Mouse (Mus musculus): ENCODE measurements around the gene Rab31.

Rab31 gene

GRCm38 (mm10) chr17:65771951-65772934 is at the start of gene Rab31:
TSS of gene Rab31 (minus strand) at chr17:65772752.
- DNase-seq (ENCODE audit: low read depth), result no peak

GRCm38 (mm10) chr17:65820197-65820596 is 47.6 kb upstream of the Rab31 start:
- no peak for DNase-seq (ENCODE audit: low read depth)

- no peak for DNase-seq (ENCODE audit: low read depth)
Measured at GRCm38 (mm10) chr17:65813763-65814162, 41.2 kb upstream of the Rab31 start.

- DNase-seq (ENCODE audit: low read depth), result no peak
Measured at GRCm38 (mm10) chr17:65811032-65811431, 38.5 kb upstream of the Rab31 start.

- no peak for DNase-seq (ENCODE audit: low read depth)
Measured at GRCm38 (mm10) chr17:65806416-65806815, 33.9 kb upstream of the Rab31 start.

GRCm38 (mm10) chr17:65805966-65806365 is 33.4 kb upstream of the Rab31 start:
- no peak for DNase-seq (ENCODE audit: low read depth)

- no peak for DNase-seq (ENCODE audit: low read depth)
Measured at GRCm38 (mm10) chr17:65802026-65802425, 29.5 kb upstream of the Rab31 start.

- DNase-seq (ENCODE audit: low read depth), result no peak
Measured at GRCm38 (mm10) chr17:65800451-65800850, 27.9 kb upstream of the Rab31 start.

GRCm38 (mm10) chr17:65799353-65799752 is 26.8 kb upstream of the Rab31 start:
- DNase-seq (ENCODE audit: low read depth), result no peak

- no peak for DNase-seq (ENCODE audit: low read depth)
Measured at GRCm38 (mm10) chr17:65798446-65798845, 25.9 kb upstream of the Rab31 start.

- no peak for DNase-seq (ENCODE audit: low read depth)
Measured at GRCm38 (mm10) chr17:65796056-65796455, 23.5 kb upstream of the Rab31 start.

- no peak for DNase-seq (ENCODE audit: low read depth)
Measured at GRCm38 (mm10) chr17:65794096-65794850, 21.7 kb upstream of the Rab31 start.

- DNase-seq (ENCODE audit: low read depth), result no peak
Measured at GRCm38 (mm10) chr17:65793307-65793930, 20.9 kb upstream of the Rab31 start.

GRCm38 (mm10) chr17:65791161-65791560 is 18.6 kb upstream of the Rab31 start:
- DNase-seq (ENCODE audit: low read depth), result no peak

- no peak for DNase-seq (ENCODE audit: low read depth)
Measured at GRCm38 (mm10) chr17:65789576-65789975, 17.0 kb upstream of the Rab31 start.

GRCm38 (mm10) chr17:65788542-65789291 is 16.2 kb upstream of the Rab31 start:
- DNase-seq (ENCODE audit: low read depth), result no peak

- DNase-seq (ENCODE audit: low read depth), result no peak
Measured at GRCm38 (mm10) chr17:65787261-65787660, 14.7 kb upstream of the Rab31 start.

GRCm38 (mm10) chr17:65786225-65786624 is 13.7 kb upstream of the Rab31 start:
- no peak for DNase-seq (ENCODE audit: low read depth)

- no peak for DNase-seq (ENCODE audit: low read depth)
Measured at GRCm38 (mm10) chr17:65785707-65786106, 13.2 kb upstream of the Rab31 start.

GRCm38 (mm10) chr17:65784610-65785140 is 12.1 kb upstream of the Rab31 start:
- DNase-seq (ENCODE audit: low read depth), result no peak

Data from c-Kit-positive CD71-negative TER-119-negative erythroid progenitor cells, embryonic 14.5 days (primary cell).